Mouse (Mus musculus) monocyte, adult 2 months (primary cell): ENCODE data around the gene Tmem121.
"Not testable (repeated sequence)": the region's sequence is repeated elsewhere in the genome, so short reads cannot be mapped to it uniquely, and the experiment has no call there.

Source experiments
- DNase-seq, 2 experiments: peaks; one replicate each; pipeline ENCODE4 v3.0.0; 2022; ENCODE audit warnings: low spot score in 2 of 2, low read depth in 1 of 2

The Tmem121 gene

GRCm38 (mm10) chr12:113186326-113187010, 738 bp downstream of the Tmem121 start:
- DNase-seq: no peak

DNA sequence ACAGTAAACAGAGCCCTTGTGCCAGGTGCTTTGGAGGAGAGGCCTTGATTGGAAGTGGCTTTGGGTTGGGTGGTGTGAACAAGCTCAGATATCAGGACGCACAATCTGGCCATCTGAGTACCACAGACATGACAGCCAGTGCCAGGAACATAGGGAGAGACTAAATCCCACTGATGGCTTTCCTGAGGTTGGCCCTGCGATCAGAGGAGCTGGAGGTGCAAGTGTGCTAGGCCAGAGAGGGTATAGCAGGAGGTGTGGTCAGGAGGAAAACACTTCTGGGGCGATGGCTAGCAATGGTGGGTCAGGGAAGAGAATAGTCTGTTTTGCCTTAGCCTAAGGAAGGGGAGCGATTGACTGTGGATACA, 1.3 kb downstream of the Tmem121 start:
- DNase-seq: no peak

DNA sequence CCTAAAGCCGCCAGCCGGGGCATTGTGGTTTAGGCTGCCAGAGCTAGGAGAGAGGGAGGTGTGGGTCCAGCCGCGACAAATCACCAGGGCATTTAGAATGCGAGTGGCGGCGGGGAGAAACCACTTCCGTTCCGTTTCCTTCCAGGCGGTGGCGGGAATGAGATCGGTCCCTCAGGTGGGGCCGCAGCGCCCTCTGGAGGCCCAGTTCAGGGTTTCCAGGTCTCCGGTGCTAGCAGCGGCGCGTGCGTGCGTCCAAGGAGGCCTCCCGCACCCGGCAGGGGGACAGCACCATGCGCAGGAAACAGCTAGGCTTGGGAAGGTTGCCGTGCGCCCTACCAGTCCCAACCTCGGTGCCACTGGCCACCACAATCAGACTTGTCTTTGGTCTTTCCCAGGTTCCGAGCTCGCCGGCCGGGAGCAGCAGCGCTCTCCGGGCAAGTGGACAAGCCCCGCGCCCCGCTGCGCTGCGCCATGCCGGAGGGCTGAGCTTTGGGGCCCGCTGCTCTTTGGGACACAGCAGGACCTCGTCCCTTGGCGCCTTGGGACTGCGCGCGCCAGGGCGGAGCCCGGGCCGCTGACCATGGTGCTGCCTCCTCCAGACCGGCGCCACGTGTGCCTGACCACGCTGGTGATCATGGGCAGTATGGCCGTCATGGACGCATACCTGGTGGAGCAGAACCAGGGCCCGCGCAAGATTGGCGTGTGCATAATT, 2.0 kb downstream of the Tmem121 start:
- peak; percentile 27 to 52 for DNase-seq

GRCm38 (mm10) chr12:113188349-113189055, 2.8 kb downstream of the Tmem121 start:
- DNase-seq: no peak

GRCm38 (mm10) chr12:113193423-113193822, 7.7 kb downstream of the Tmem121 start:
- DNase-seq: no peak

DNA sequence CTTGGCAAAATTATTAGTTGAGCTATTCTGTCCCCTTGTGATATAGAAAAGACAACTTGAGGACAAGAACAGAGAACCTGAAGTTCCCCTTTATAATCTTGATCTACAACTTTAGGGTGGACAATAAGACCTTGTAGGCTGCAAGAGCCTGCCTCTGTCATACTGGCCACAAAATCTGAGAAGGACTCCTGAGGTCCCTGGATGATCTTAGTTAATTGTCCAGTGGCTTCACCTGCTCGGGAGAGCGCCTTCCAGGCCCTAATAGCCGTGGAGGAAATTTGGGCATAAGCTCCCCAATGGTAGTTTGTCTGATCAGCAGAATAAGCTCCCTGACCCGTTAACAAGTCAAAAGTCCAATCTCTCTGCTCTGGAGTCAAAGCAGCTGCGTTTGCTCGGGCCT, 13.4 kb downstream of the Tmem121 start:
- DNase-seq: not testable (repeated sequence)

DNA sequence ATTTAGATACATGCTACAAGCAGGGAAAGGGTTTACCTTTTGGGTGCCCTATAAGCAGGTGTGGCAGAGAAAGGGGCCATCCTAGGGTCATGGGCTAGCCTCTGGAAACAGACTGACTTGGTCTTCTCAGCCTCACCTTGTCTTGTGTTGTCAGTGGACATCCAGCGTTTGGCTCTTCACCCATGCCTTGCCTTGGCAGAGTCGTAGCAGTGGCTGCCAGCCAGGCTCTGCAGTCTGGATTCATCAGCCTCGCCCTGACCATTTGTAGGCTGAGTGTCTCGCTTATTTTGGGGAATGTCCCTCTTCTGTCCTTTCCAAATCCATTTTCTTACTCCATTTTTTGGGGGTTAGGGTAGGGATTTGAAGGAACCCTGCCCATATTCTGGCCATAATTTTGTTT, 15.6 kb downstream of the Tmem121 start:
- DNase-seq: no peak

GRCm38 (mm10) chr12:113202008-113202407, 16.3 kb downstream of the Tmem121 start:
- DNase-seq: no peak

DNA sequence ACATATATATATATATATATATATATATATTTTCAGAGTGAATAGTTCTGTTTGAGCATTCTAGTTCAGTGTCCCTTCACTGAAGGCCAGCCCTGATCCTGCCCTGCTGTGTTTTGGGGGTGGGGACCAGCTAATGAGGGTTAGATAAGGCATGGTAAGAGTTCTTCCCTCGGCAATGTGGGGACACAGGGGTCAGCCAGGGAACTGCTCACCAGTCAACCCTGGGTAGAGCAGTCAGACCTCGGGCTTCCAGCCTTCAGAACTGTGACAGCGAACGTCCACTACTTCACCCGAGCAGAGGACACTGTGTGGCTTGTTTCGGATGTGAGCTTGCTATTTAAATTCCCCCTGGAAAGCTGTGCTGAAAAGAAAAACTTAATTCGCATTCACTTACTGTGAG, 17.8 kb downstream of the Tmem121 start:
- DNase-seq: no peak

GRCm38 (mm10) chr12:113205251-113205942, 19.7 kb downstream of the Tmem121 start:
- no peak for DNase-seq

GRCm38 (mm10) chr12:113207737-113208136, 22.0 kb downstream of the Tmem121 start:
- no peak for DNase-seq

DNA sequence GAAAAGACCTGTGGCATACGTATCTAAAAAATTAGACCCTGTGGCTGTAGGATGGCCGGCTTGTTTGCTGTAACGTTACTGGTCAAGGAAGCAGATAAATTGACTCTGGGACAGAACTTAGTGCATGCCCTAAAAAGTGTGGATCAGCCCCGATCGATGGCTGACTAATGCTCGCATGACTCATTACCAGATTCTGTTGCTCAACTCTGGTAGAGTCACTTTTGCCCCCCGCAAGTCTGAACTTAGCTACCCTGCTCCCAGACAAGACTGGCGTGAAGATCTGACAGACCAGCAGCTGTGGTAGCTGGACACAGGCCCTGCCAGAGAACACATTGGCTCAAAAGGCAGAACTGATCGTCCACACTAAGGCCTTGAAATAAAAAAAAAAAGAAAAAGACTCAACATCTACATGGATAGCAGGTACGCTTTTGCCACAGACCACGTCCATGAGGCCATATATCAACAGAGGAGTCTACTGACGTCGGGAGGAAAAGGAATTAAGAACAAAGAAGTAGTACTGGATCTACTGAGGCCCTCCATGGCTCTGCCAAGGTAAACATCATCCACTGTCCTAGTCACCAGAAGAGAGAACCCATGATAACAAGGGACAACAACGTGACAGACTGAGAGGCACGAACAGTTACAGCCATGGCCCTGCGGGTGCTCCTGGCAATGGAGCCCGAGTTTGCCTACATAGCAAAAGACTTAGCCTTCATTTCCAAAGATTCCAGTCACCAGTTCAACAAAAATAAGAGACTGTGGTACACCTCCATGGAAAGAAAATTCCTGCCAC, 25.1 kb downstream of the Tmem121 start:
- no peak for DNase-seq

- no peak for DNase-seq
These were observed 26.0 kb downstream of the Tmem121 start for GRCm38 (mm10) chr12:113211772-113212171.

- DNase-seq: no peak
These were observed 26.7 kb downstream of the Tmem121 start for GRCm38 (mm10) chr12:113212326-113212924.

- no peak for DNase-seq
These were observed 27.5 kb downstream of the Tmem121 start for GRCm38 (mm10) chr12:113213226-113213625.

DNA sequence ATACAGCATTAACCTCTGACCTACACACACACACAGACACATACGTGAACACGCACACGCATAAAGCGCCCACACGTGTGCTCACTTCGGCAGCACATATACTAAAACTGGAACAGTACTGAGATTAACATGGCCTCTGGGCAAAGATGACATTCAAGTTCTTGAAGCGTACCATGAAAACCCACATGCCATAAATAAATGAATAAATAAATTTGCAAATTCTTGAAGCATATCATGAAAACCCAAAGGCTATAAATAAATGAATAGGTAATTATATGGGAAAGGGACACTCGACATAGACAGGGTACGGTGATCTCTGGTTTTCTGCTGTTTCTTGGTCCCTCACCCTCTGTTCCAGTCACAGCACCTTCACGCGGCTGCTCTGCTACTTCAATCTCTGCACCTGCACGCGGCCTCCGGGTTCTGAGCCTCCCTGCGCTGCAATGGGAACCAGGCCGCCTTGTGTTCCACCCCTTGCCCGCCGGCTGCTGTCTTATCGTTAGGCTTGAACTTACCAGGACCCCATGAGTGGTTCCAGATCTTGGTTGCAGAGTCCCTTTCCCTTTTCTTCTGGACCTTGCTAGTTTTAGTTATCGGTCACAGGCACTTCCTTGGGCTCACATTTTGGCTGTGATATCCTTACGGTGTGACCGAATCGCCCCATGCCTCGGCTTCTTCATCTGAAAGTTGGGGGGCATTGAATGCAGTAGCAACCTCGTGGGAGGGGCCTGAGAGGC, 28.5 kb downstream of the Tmem121 start:
- DNase-seq: no peak

DNA sequence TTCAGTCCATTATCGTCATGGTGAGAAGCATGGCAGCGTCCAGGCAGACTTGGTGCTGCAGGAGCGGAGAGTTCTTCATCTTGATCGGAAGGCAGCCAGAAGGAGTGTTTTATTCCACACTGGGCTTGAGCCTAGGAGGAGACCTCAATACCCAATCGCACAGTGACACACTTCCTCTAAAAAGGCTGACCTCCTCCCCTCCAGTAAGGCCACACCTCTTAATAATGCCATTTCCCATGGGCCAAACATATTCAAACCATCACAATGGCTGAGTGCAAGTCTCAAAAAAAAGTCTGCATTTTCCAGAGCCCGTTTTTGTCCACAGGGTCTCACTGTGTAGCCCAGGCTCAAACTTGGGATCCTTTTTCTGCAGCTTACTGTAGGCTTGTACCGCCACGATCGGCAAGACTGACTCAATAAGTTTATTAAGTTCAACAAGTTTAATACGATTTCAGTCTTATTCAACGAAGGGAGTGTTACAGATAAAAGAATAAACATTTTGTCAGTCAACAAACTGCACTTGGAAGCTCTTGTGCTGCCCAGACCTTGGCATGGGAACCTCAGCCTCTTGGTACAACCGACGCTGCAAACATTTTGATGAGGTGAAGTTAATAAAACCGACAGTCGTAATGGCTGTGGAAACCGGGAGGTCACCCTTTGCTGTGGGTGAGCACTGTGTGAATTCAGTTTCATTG, 29.4 kb downstream of the Tmem121 start:
- DNase-seq: no peak

GRCm38 (mm10) chr12:113215667-113216346, 30.1 kb downstream of the Tmem121 start:
- DNase-seq: peak; percentile 21 to 62
